Mouse (Mus musculus) heart, embryonic 14.5 days (tissue): ENCODE data around the gene Ppip5k1. TPM values are rescaled to one million over a fixed set of nuclear protein-coding genes. Genes with fewer than 3 reads are reported as not detected.

ENCODE experiments used
- ATAC-seq: fragments of 200-750 bp; cut with Nextera tagmentation; 2 replicates; pipeline ENCODE4 v1.8.0; 2017; ENCODE audit warnings: low read depth, moderate TSS enrichment; ENCODE audit not compliant: insufficient number of reproducible peaks, insufficient read depth, low FRiP score
- H3K27ac ChIP-seq, 2 experiments: fragments of 200-500 bp in 1 of 2; fragments of 300-500 bp in 1 of 2; sonication (generic) in 1 of 2; replicated peaks in 1 of 2; 2 replicates each; pipeline ENCODE4 v1.5.1; 2012 to 2014; ENCODE audit warnings: low read depth in 2 of 2, low read length in 2 of 2, control low read depth in 1 of 2, mild to moderate bottlenecking in 1 of 2, mixed read lengths in 1 of 2; ENCODE audit not compliant: control insufficient read depth in 1 of 2, insufficient read depth in 1 of 2
- H3K27me3 ChIP-seq: fragments of 300-500 bp; sonication (generic); 2 replicates; pipeline ENCODE4 v1.6.1; 2014; ENCODE audit warnings: mild to moderate bottlenecking, low read length, control low read depth; ENCODE audit not compliant: control insufficient read depth, insufficient read depth
- H3K36me3 ChIP-seq: fragments of 300-500 bp; sonication (generic); 2 replicates; pipeline ENCODE4 v1.6.1; 2014; ENCODE audit warnings: mild to moderate bottlenecking, control low read depth, low read length, mixed read lengths; ENCODE audit not compliant: control insufficient read depth, insufficient read depth
- H3K4me1 ChIP-seq, 2 experiments: fragments of 200-500 bp in 1 of 2; fragments of 300-500 bp in 1 of 2; sonication (generic) in 1 of 2; 2 replicates each; pipeline ENCODE4 v1.6.1; 2012 to 2014; ENCODE audit warnings: low read length in 2 of 2, control low read depth in 1 of 2, mixed read lengths in 1 of 2; ENCODE audit not compliant: control insufficient read depth in 2 of 2, insufficient read depth in 2 of 2
- H3K4me2 ChIP-seq: fragments of 300-500 bp; sonication (generic); 2 replicates; pipeline ENCODE4 v1.6.1; 2014; ENCODE audit warnings: mild to moderate bottlenecking, low read length
- H3K4me3 ChIP-seq, 2 experiments: fragments of 200-500 bp in 1 of 2; fragments of 300-500 bp in 1 of 2; sonication (generic) in 1 of 2; 2 replicates each; pipeline ENCODE4 v1.5.1; 2012 to 2014; ENCODE audit warnings: low read length in 2 of 2, mild to moderate bottlenecking in 2 of 2, control low read depth in 1 of 2, low read depth in 1 of 2, moderate library complexity in 1 of 2; ENCODE audit not compliant: control insufficient read depth in 1 of 2, insufficient read depth in 1 of 2
- H3K9ac ChIP-seq: fragments of 300-500 bp; sonication (generic); 2 replicates; pipeline ENCODE4 v1.6.1; 2014; ENCODE audit warnings: mild to moderate bottlenecking, low read length
- H3K9me3 ChIP-seq: fragments of 300-500 bp; sonication (generic); 2 replicates; pipeline ENCODE4 v1.6.1; 2016; ENCODE audit warnings: low read length, control low read depth; ENCODE audit not compliant: control insufficient read depth
- WGBS: fragments of 180-500 bp; shearing (Covaris S2); extraction: QIAGEN DNeasy Blood & Tissue Kit; methylation state at CpG from one replicate; pipeline ENCODE4 v1.1.7; 2014; 5-methylcytosine and 5-hydroxymethylcytosine counted together
- polyA plus RNA-seq: library from polyadenylated mRNA; unstranded; fragments of >200 nt; fragmentation: Nextera tagmentation; extraction: Ambion mirVana; gene quantifications from 2 replicates; pipeline ENCODE4 v1.2.1, GENCODE M21; 2014

Gene Ppip5k1
- polyA plus RNA-seq, 1 experiment from 2014 or later = 12.8 TPM

GRCm38 (mm10) chr2:121368831-121369230 is 13.6 kb upstream of the Ppip5k1 start:
- WGBS = 71% methylated on average over 2 of the region's 2 CpGs
- no peak for ATAC-seq
- no peaks in the 10 kb centered on the region for H3K9me3 ChIP-seq
- no peaks in the 10 kb centered on the region for H3K36me3 ChIP-seq
- no peak overlapping the region for H3K9ac ChIP-seq
- H3K27ac ChIP-seq = no peak overlapping the region
- H3K27me3 ChIP-seq = no peaks in the 10 kb centered on the region
- no peak overlapping the region for H3K4me3 ChIP-seq
- no peak overlapping the region for H3K4me2 ChIP-seq
- H3K4me1 ChIP-seq = no peaks in the 10 kb centered on the region; a peak in 1 of 4 replicates

- Histone ChIP-seq H3K9ac (no peak overlapping the region), H3K9me3 (no peaks in the 10 kb centered on the region), H3K27me3 (peaks cover 14% of the 10 kb centered on the region), H3K4me2 (no peak overlapping the region), H3K4me3 (no peak overlapping the region), H3K4me1 (peaks cover 0 to under 1% of the 10 kb centered on the region in 2 experiments; a peak in 2 of 4 replicates), H3K36me3 (no peaks in the 10 kb centered on the region), H3K27ac (no peak overlapping the region)
- no peak for ATAC-seq
- WGBS = 76% methylated on average over 3 of the region's 3 CpGs
Observed at GRCm38 (mm10) chr2:121363656-121364055, 8.5 kb upstream of the Ppip5k1 start.

- no peak for ATAC-seq
Observed at GRCm38 (mm10) chr2:121359461-121359860, 4.3 kb upstream of the Ppip5k1 start.

GRCm38 (mm10) chr2:121358381-121358780 is 3.2 kb upstream of the Ppip5k1 start:
- Histone ChIP-seq H3K27ac (no peak overlapping the region), H3K36me3 (no peaks in the 10 kb centered on the region), H3K9me3 (no peaks in the 10 kb centered on the region), H3K9ac (no peak overlapping the region), H3K27me3 (peaks cover 40% of the 10 kb centered on the region), H3K4me2 (peak overlapping the region; percentile 22; the same call in 1 of the 2 replicates), H3K4me3 (no peak overlapping the region), H3K4me1 (peaks cover 6 to 11% of the 10 kb centered on the region in 2 experiments; a peak in 3 of 4 replicates)
- under 1% methylated on average over 16 of the region's 16 CpGs for WGBS
- ATAC-seq = no peak

More at GRCm38 (mm10) chr2:121359461-121359860, 4.3 kb upstream of the Ppip5k1 start:
- no peaks in the 10 kb centered on the region for H3K36me3 ChIP-seq
- 52% methylated on average over 4 of the region's 4 CpGs for WGBS
- H3K4me3 ChIP-seq = no peak overlapping the region
- peaks cover 3 to 4% of the 10 kb centered on the region in 2 experiments; a peak in 2 of 4 replicates for H3K4me1 ChIP-seq
- peaks cover 40% of the 10 kb centered on the region for H3K27me3 ChIP-seq
- no peaks in the 10 kb centered on the region for H3K9me3 ChIP-seq
- no peak overlapping the region for H3K4me2 ChIP-seq
- no peak overlapping the region for H3K27ac ChIP-seq
- no peak overlapping the region for H3K9ac ChIP-seq

- 1% methylated on average over 4 of the region's 4 CpGs for WGBS
- Histone ChIP-seq H3K36me3 (no peaks in the 10 kb centered on the region), H3K27me3 (peaks cover 40% of the 10 kb centered on the region), H3K4me1 (peaks cover 6 to 13% of the 10 kb centered on the region in 2 experiments; a peak in 3 of 4 replicates), H3K4me2 (no peak overlapping the region), H3K9ac (no peak overlapping the region), H3K9me3 (no peaks in the 10 kb centered on the region), H3K27ac (no peak overlapping the region), H3K4me3 (no peak overlapping the region)
- ATAC-seq = no peak
Observed at GRCm38 (mm10) chr2:121357961-121358360, 2.8 kb upstream of the Ppip5k1 start.

GRCm38 (mm10) chr2:121357494-121357893 is 2.3 kb upstream of the Ppip5k1 start, which contains the start of gene Ckmt1:
TSS of gene Ckmt1 (plus strand) at chr2:121357714.
- WGBS = 38% methylated on average over 5 of the region's 5 CpGs
- peaks cover 6 to 13% of the 10 kb centered on the region in 2 experiments; a peak in 3 of 4 replicates for H3K4me1 ChIP-seq
- H3K27me3 ChIP-seq = peaks cover 40% of the 10 kb centered on the region
- no peaks in the 10 kb centered on the region for H3K9me3 ChIP-seq
- H3K4me3 ChIP-seq = no peak within 1 kb of the TSS
- peak within 1 kb of the TSS; percentile 22; the same call in 1 of the 2 replicates for H3K4me2 ChIP-seq
- H3K27ac ChIP-seq = no peak within 1 kb of the TSS
- H3K36me3 ChIP-seq = no peaks in the 10 kb centered on the region
- no peak within 1 kb of the TSS for H3K9ac ChIP-seq
- no peak for ATAC-seq

GRCm38 (mm10) chr2:121354378-121354777 is 818 bp downstream of the Ppip5k1 start:
- Histone ChIP-seq H3K27me3 (peaks cover 33% of the 10 kb centered on the region), H3K9ac (peak overlapping the region; percentile 79), H3K4me2 (peak overlapping the region; percentile 78), H3K9me3 (no peaks in the 10 kb centered on the region), H3K4me3 (peak overlapping the region; percentile 61 to 62), H3K27ac (0 out of 4 replicates have a peak overlapping the region, but pooled peaks have one; percentile 9 to 43), H3K4me1 (peaks cover 6 to 13% of the 10 kb centered on the region in 2 experiments; a peak in 3 of 4 replicates), H3K36me3 (peaks cover 10% of the 10 kb centered on the region)
- 3% methylated on average over 6 of the region's 6 CpGs for WGBS
- ATAC-seq = no peak

- no peak for ATAC-seq
- peaks cover 22% of the 10 kb centered on the region for H3K36me3 ChIP-seq
- H3K9ac ChIP-seq = no peak overlapping the region
- H3K4me2 ChIP-seq = peak overlapping the region; percentile 7; the same call in 1 of the 2 replicates
- whole genome bisulfite sequencing = 21% methylated on average over 8 of the region's 8 CpGs
- no peaks in the 10 kb centered on the region for H3K9me3 ChIP-seq
- peaks cover 21% of the 10 kb centered on the region for H3K27me3 ChIP-seq
- no peak overlapping the region for H3K27ac ChIP-seq
- peaks cover 3 to 9% of the 10 kb centered on the region in 2 experiments; a peak in 3 of 4 replicates for H3K4me1 ChIP-seq
- no peak overlapping the region for H3K4me3 ChIP-seq
Observed at GRCm38 (mm10) chr2:121353156-121353555, 2.0 kb downstream of the Ppip5k1 start.
